Mouse (Mus musculus): ENCODE measurements at regions not wholly inside any gene's neighbourhood (a gene's known extent, or its start where the extent isn't known, plus 50 kb on each side); places are given as distances from the start of the nearest gene placed in this dataset.

- 81% methylated on average over 13 of the region's 13 CpGs for WGBS
- Histone ChIP-seq H3K27ac (ENCODE audit: insufficient read depth, low read length) (no peak overlapping the region), H3K27me3 (ENCODE audit: control insufficient read depth, insufficient read depth, low read length) (no peaks in the 10 kb centered on the region), H3K36me3 (ENCODE audit: control insufficient read depth, insufficient read depth, low read length) (no peaks in the 10 kb centered on the region), H3K4me1 (ENCODE audit: control insufficient read depth, insufficient read depth, insufficient read length) (no peaks in the 10 kb centered on the region), H3K4me3 (ENCODE audit: extremely low read depth, insufficient read depth, insufficient read length) (no peak overlapping the region)
- TF ChIP-seq POLR2A (IDR thresholded peaks at IDR 0.05; ENCODE audit: low read depth, low read length) (no peak), CTCF (IDR thresholded peaks at IDR 0.05; ENCODE audit: extremely low read depth, insufficient read depth, insufficient read length, insufficient replicate concordance) (no peak)
- no peak for DNase-seq (ENCODE audit: low read depth in 1 of 2, low spot score in 2 of 2)
Measured at GRCm38 (mm10) chr13:71158300-71158860, 316.8 kb upstream of the Adamts16 start.

GRCm38 (mm10) chr13:71157656-71158299 is 316.2 kb upstream of the Adamts16 start:
- no peak for DNase-seq (ENCODE audit: low read depth in 1 of 2, low spot score in 2 of 2)
- no peak overlapping the region for H3K4me3 ChIP-seq (ENCODE audit: extremely low read depth, insufficient read depth, insufficient read length)
- TF ChIP-seq POLR2A (IDR thresholded peaks at IDR 0.05; ENCODE audit: low read depth, low read length) (no peak), CTCF (IDR thresholded peaks at IDR 0.05; ENCODE audit: extremely low read depth, insufficient read depth, insufficient read length, insufficient replicate concordance) (no peak)
- no peaks in the 10 kb centered on the region for H3K27me3 ChIP-seq (ENCODE audit: control insufficient read depth, insufficient read depth, low read length)
- no peaks in the 10 kb centered on the region for H3K36me3 ChIP-seq (ENCODE audit: control insufficient read depth, insufficient read depth, low read length)
- no peaks in the 10 kb centered on the region for H3K4me1 ChIP-seq (ENCODE audit: control insufficient read depth, insufficient read depth, insufficient read length)
- no peak overlapping the region for H3K27ac ChIP-seq (ENCODE audit: insufficient read depth, low read length)
- 73% methylated on average over 14 of the region's 14 CpGs for WGBS

GRCm38 (mm10) chr13:71150092-71150491 is 308.5 kb upstream of the Adamts16 start:
- H3K36me3 ChIP-seq (ENCODE audit: control insufficient read depth, insufficient read depth, low read length) = no peaks in the 10 kb centered on the region
- 50% methylated on average over 1 of the region's 1 CpGs for WGBS
- no peaks in the 10 kb centered on the region for H3K27me3 ChIP-seq (ENCODE audit: control insufficient read depth, insufficient read depth, low read length)

GRCm38 (mm10) chr13:71149303-71149696 is 307.7 kb upstream of the Adamts16 start:
- TF ChIP-seq POLR2A (IDR thresholded peaks at IDR 0.05; ENCODE audit: low read depth, low read length) (no peak), CTCF (IDR thresholded peaks at IDR 0.05; ENCODE audit: extremely low read depth, insufficient read depth, insufficient read length, insufficient replicate concordance) (no peak)
- Histone ChIP-seq H3K4me3 (ENCODE audit: extremely low read depth, insufficient read depth, insufficient read length) (no peak overlapping the region), H3K27ac (ENCODE audit: insufficient read depth, low read length) (no peak overlapping the region), H3K4me1 (ENCODE audit: control insufficient read depth, insufficient read depth, insufficient read length) (no peaks in the 10 kb centered on the region), H3K36me3 (ENCODE audit: control insufficient read depth, insufficient read depth, low read length) (no peaks in the 10 kb centered on the region), H3K27me3 (ENCODE audit: control insufficient read depth, insufficient read depth, low read length) (no peaks in the 10 kb centered on the region)
- no peak for DNase-seq (ENCODE audit: low read depth in 1 of 2, low spot score in 2 of 2)
- 76% methylated on average over 5 of the region's 5 CpGs for whole genome bisulfite sequencing

More at GRCm38 (mm10) chr13:71150092-71150491, 308.5 kb upstream of the Adamts16 start:
- Histone ChIP-seq H3K4me3 (ENCODE audit: extremely low read depth, insufficient read depth, insufficient read length) (no peak overlapping the region), H3K4me1 (ENCODE audit: control insufficient read depth, insufficient read depth, insufficient read length) (no peaks in the 10 kb centered on the region), H3K27ac (ENCODE audit: insufficient read depth, low read length) (no peak overlapping the region)
- no peak for DNase-seq (ENCODE audit: low read depth in 1 of 2, low spot score in 2 of 2)
- TF ChIP-seq POLR2A (IDR thresholded peaks at IDR 0.05; ENCODE audit: low read depth, low read length) (no peak), CTCF (IDR thresholded peaks at IDR 0.05; ENCODE audit: extremely low read depth, insufficient read depth, insufficient read length, insufficient replicate concordance) (no peak)

- Histone ChIP-seq H3K4me3 (ENCODE audit: extremely low read depth, insufficient read depth, insufficient read length) (no peak overlapping the region), H3K4me1 (ENCODE audit: control insufficient read depth, insufficient read depth, insufficient read length) (no peaks in the 10 kb centered on the region), H3K36me3 (ENCODE audit: control insufficient read depth, insufficient read depth, low read length) (no peaks in the 10 kb centered on the region), H3K27me3 (ENCODE audit: control insufficient read depth, insufficient read depth, low read length) (no peaks in the 10 kb centered on the region), H3K27ac (ENCODE audit: insufficient read depth, low read length) (no peak overlapping the region)
- no peak for DNase-seq (ENCODE audit: low read depth in 1 of 2, low spot score in 2 of 2)
- no peak for TF ChIP-seq CTCF (IDR thresholded peaks at IDR 0.05; ENCODE audit: extremely low read depth, insufficient read depth, insufficient read length, insufficient replicate concordance)
- TF ChIP-seq POLR2A (IDR thresholded peaks at IDR 0.05; ENCODE audit: low read depth, low read length) = no peak
- 70% methylated on average over 8 of the region's 8 CpGs for WGBS
Measured at GRCm38 (mm10) chr13:71148491-71149302, 307.1 kb upstream of the Adamts16 start.

- no peaks in the 10 kb centered on the region for H3K4me1 ChIP-seq (ENCODE audit: control insufficient read depth, insufficient read depth, insufficient read length)
- 76% methylated on average over 3 of the region's 3 CpGs for WGBS
- no peak overlapping the region for H3K27ac ChIP-seq (ENCODE audit: insufficient read depth, low read length)
- DNase-seq (ENCODE audit: low read depth in 1 of 2, low spot score in 2 of 2) = no peak
- no peak overlapping the region for H3K4me3 ChIP-seq (ENCODE audit: extremely low read depth, insufficient read depth, insufficient read length)
- no peaks in the 10 kb centered on the region for H3K27me3 ChIP-seq (ENCODE audit: control insufficient read depth, insufficient read depth, low read length)
- no peaks in the 10 kb centered on the region for H3K36me3 ChIP-seq (ENCODE audit: control insufficient read depth, insufficient read depth, low read length)
- no peak for TF ChIP-seq POLR2A (IDR thresholded peaks at IDR 0.05; ENCODE audit: low read depth, low read length)
- TF ChIP-seq CTCF (IDR thresholded peaks at IDR 0.05; ENCODE audit: extremely low read depth, insufficient read depth, insufficient read length, insufficient replicate concordance) = no peak
Measured at GRCm38 (mm10) chr13:71146859-71147443, 305.3 kb upstream of the Adamts16 start.

All from spleen, adult 2 months (tissue).